Mouse (Mus musculus) CD4-positive, CD25-positive, alpha-beta regulatory T cell, adult 4 months (primary cell): Measurements from ENCODE around the gene Ndufa12. TPM values are rescaled to one million over a fixed set of nuclear protein-coding genes. Genes with fewer than 3 reads are reported as not detected.

Experiments used
- ATAC-seq: one replicate; pipeline ENCODE4 v1.8.0; 2017
- polyA plus RNA-seq, 2 experiments: library from polyadenylated mRNA; unstranded; fragments of 100-300 nt; shearing (Covaris generic); gene quantifications; one replicate each; pipeline ENCODE4 v1.2.1; 2017

Ndufa12 gene
- polyA plus RNA-seq, 2 experiments from 2014 or later, result 157 to 163 TPM

DNA sequence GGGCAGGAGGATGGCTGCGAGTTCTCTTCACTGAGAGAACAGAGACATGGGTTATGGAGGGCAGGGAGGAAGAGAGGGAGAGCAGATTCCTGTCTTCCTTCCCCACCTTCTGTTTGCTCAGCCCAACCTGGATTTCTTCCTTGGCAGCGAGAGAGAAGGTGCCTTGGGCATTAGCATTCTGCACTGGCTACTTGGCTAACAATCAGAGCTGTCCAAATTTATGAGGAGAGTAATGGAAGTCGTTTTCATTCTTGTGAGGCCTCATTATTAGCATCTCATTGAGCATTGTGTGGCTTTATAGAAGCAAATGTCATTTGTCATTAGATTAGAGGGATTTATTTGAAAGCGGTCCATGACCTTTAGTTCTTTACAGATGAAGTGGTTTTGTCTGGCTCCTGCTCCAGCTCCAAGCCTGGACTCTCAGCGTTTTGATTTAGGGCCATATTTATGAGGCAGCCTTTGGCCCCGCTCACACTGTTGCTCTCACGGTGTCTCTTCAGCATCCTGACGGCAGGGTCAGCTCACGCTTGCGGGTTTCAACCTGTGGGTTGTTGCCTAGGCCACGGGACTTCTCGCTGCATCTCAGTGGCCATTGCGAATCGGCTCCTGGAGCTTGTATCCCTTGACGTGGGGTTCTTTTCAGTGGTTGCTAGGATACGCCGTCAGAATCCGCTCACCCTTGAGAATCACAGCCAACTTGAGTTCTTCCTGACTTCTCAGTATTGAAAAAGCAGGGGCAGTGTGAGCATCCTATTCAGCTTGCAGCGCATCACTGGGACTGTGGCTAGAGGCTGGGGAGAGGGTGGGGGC, 31.9 kb downstream of the Ndufa12 start:
- no peak for ATAC-seq

DNA sequence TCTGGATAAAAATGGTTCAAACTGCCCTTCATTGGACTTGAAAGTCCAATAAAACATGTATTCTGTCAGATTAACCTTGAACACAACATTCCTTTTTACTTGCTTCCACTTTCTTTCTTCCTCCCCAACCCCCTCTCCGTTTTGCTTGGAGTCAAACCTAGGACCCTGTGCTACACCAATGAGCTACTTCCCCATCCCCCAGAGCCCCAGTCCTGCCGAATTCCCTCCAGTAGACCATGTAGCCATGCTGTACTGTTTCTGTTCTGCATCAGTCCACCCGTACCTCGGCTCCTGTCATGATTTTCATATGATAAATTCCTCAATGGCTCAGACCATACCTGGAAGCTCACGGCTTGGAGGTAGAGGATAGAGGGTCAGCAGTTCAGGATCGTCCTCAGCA, 32.5 kb downstream of the Ndufa12 start:
- ATAC-seq, result no peak

DNA sequence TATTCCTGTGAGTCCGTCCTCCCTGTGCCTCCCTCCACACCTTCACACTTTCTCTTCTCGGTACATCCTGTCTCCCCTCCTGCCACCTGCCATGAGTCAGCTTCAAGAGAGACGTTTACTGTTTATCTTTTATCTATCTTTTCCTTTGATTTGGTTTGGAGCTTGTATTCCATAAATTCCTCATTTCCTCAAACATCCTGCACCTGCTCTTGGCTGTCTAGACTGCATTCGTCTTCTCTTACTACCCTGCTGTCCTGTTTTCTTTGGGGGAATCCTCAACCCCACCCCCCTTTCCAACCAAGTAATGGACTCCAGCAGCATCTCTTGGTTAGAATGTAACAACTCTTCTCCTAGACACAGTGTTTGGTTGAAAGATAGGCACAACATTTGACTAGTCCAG, 36.7 kb downstream of the Ndufa12 start:
- ATAC-seq, result no peak

DNA sequence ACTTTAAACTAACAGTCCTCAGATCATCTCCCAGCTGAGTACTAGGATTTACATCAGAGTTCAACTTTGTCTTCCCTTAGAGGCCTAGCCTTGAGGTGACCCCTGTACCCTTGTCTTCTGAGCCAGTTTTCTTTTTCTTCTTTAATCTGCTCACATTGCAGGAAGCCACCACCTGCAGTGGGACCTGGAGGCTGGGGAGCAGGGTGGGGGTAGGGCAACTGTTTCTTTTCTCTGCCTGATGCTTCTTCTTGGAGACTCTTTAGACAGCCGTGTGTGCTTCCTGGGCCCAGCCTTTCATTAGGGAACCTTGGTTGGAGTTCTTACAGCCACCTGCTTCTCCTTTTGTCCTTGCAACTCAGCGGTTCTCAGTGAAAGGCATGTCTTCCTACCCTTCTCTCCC, 42.8 kb downstream of the Ndufa12 start:
- no peak for ATAC-seq

DNA sequence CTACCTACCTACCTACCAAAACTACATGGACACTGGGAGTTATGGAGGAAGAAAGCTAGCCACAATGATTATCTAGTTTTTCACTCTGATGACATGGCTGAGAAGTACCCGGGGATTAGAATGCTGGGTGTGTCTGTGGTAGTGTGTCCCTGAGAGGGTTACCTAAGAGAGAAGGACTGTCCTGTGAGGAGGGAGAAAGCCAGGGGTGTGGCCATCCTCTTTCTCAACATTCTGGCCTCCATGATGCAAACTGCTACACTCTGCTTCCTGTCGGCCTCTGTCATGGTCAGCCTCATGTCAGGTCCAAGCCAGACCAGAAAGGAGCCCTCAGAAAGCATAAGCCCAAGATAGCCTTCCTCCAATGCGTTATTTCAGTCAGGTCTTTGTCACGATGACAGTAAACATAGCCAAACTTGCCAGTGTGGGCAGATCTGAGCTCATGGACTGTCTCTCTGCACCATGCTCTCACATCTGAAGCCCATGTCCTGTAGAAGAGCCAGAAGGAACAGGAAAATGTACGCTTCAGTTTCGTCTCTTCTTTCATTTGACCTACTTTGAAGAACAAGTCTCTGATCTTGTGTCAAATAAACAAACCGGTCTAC, 49.3 kb downstream of the Ndufa12 start:
- no peak for ATAC-seq

DNA sequence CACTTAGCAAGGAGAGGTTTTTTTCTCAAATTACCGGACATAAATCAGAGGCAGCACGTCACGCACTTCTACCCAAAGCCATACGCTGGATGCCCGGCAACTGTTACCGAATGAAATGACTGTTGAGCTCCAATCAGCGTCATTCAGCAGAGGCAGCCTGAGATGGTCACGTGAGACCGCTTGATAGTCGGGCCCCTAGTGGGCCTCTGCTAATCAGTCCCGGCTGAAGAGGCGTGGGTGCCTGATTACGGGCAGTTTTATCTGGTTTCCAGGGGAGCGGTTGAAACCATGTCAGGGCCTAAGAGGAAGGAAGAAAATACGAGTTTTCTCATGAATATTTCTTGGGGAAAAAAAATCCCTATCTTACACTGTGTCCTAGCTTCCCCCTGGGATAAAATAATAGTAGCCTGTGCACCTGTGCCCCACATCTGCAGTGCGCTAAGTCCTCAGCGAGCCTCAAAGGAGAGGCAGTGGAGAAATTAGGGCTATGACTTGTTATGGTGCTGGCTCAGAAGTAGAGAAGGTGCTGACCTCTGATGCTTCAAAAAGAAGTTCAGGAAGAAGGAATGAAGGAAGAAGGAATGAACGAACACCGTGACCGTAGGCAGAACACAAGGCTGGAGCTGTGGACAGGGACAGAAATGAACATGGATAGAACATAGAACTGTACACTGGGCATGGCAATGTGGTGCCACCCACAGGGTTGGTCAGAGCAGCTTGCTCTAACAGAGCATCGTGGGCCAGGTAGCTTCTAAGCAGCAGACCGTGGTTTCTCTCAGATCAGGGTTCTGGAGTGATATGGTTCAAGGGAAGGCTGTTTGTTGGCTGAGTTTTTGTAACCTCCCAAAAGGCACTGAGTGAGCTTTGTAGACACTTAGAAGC, 51.3 kb downstream of the Ndufa12 start:
- no peak for ATAC-seq

DNA sequence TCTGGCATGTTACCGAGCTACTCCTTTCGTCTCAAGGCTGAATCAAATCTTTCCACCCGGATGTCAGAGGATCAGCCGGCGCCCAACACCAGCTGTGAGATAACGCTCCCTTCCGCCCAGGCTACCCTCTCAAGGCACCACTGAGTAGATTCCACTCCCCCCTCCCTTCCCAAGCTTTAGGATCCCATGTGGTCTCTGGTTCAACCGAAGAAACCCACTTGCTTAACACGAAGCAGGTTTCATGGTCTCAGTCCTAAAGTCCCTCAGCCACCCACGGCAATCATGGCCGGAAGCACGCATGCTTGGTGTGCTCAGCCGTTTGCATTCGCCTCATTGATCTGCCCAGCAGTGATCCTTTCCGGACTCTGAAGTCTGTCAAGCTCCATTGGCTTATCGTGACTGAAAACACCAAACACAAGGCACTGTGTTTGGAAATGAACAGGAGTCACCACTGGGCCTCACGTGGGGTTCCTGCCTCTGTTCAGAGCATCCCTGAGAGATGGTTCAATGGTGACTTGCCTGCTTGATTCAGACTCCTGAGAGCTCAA, 54.8 kb downstream of the Ndufa12 start:
- ATAC-seq, result no peak

DNA sequence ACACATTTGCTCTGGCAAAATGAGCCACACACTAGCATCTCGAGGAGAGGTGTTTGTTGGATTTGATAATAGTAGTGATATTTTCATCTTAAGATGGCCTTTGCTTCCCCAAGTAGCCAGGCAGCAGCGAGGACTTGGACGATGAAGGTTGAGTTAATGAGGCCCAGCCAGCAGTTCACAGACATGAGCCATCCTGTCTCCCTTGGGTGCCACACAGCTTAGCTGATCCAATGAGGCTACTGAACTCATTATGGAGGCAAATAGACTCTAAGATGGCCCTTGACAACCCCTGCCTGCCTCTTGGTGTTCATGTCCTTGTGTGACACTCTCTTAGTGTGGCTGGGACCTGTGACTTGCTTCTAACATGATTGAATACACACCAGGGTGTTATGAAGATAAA, 56.2 kb downstream of the Ndufa12 start:
- ATAC-seq, result no peak

DNA sequence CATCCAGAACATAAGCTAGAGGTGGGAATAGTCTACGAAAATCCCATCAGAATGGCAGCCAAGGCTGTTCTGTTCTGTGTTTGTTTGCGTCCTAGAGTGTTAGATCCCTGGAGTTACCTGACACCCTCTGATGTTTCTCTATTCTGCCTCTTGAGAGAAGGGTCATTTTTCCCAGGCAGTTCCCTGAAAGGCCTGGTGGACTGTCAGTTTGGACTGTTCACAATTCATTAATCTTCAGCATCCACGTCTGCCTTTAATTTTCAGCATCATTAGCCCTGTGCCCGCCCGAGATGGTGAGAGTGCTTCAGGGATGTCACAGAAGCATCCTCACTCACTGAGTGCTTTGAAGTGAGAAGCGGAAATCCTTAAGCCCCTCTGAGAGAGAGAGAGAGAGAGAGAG, 57.2 kb downstream of the Ndufa12 start:
- ATAC-seq, result no peak

DNA sequence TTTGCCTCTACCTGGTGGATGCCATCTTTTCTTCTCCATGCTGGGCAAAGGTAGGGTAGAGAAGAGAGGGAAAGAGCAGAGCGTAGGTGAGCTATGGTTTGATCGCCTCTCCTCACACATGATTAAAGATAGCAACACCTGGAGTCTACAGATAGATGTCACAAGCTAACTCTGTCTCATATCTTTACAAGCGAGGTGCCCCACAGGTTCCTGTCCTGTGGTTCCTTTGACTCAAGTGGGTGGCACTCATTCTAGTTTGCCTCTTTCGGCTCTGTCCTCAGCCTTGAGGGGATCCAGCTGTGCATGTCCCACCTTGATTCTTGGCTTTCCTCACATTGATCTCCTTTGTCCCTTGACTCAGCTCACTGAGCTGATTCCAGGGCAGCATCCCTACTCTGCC, 58.0 kb downstream of the Ndufa12 start:
- no peak for ATAC-seq

DNA sequence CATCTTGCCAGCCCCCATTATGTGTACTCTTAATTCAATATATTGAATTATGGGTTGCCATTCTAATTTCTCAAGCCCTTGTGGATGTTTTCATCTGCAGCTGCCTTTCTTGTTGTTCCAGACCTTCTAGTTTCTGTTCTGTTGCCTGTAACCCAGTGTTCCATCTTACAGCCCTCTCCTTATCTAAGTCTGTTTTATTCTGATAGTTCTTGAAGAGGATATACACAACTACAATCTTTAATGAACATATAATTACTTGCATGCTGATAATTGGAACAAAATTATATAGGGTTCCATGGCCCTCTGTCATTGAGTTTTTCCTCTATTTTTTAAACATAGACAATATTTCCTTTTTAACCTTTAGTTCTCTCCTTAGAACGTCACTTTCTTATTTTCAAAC, 62.0 kb downstream of the Ndufa12 start:
- no peak for ATAC-seq

DNA sequence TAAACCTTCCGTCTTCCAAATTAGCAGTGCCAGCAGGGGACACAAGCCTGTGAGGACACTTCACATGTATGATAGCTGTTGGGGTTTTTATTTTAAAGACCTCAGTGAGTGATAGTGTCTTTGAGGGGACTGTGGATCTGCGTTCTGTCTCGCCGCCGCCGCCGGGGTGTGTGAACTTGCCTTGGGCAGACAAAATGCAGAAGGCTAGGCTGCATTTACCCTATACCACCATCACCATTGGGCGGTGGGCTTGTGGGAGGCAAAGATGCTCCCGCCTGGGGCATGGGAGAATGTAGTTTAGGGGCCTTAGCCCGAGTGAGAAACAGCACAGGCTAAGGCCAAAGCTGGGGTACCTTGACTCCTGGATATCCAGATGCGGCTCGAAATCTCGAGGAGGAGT, 64.1 kb downstream of the Ndufa12 start:
- no peak for ATAC-seq

DNA sequence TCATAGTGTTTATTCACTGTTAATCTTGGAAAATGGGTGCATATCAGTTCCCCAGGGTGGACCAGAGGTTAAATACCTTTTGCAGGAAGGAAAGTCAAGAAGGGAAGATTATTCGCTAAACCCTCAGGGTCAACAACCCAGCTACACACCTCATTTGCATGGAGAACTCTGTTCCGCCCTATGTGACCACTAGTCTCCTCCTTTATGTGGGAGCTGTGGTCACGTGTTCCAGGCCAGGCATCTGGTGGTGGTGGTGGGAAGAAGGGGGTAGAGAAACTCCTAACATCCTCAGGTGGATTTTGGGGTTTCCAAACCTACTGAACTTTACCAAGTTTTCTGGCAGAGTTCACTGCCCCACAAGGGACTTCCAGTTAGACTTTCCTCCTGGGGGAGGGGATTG, 64.7 kb downstream of the Ndufa12 start:
- ATAC-seq, result no peak

DNA sequence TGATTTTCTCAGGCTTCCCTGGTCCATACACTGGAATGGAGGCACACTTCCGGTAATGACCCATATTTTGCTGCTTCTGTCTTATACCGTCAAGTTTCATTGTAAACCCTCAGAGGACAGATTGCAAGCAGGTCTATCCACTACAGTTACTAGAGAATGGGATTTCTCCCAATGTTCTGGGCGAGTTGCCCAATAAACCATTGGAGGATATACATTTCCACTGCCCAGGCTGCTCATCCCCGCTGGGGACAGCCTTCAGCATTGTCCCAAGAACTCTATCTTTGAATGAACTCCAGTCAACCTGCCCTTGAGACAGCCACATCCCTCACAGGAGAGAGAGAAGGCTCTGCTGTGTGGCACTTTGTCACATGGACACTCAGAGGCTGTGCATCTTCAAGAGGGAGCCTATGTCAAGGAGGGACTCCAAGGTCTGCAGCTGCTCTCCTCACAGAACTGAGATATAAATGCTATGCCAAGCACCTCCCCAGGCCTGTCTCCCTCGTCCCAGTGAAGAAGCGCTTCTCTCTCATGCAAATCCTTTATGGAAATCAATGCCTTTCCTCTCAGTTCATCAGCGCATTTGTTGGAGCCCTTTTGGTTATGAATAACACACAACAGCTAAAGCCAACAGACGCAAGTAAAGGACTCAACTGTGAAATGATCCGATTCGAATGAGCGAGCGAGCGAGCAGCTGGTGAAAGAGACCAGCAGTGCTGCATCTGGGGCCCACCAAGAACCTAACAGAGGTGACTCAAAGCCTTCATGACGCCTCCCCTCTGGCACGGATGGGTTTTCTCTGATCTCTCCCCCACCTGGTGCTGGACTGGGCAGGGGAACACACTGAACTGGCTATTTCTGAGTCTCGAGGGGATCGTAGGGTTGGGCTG, 67.4 kb downstream of the Ndufa12 start:
- ATAC-seq, result no peak

Other genes starting within 250 kb of the Ndufa12 start
- 10 to 100 TPM; 10.5 to 19.7 TPM for gene Vezt, start 162.9 kb upstream of the Ndufa12 start, polyA plus RNA-seq
- gene Fgd6, start 162.7 kb upstream of the Ndufa12 start, polyA plus RNA-seq, result 1 to 10 TPM; 1.7 TPM
- gene Nr2c1, start 50.7 kb upstream of the Ndufa12 start, polyA plus RNA-seq, result 1 to 10 TPM; 4.6 to 6.4 TPM
- gene Gm4792, start 100.0 kb downstream of the Ndufa12 start, polyA plus RNA-seq, result not detected
- 1 to 10 TPM; 1.2 to 2.2 TPM for gene Tmcc3, start 113.2 kb downstream of the Ndufa12 start, polyA plus RNA-seq